Mouse (Mus musculus): ENCODE results near the gene Chchd6.

The Chchd6 gene

GRCm38 (mm10) chr6:89402406-89402805 is 193.0 kb downstream of the Chchd6 start:
- no peak for DNase-seq

GRCm38 (mm10) chr6:89399564-89399963 is 195.9 kb downstream of the Chchd6 start:
- DNase-seq = no peak

GRCm38 (mm10) chr6:89397919-89398318 is 197.5 kb downstream of the Chchd6 start:
- DNase-seq = no peak

DNA sequence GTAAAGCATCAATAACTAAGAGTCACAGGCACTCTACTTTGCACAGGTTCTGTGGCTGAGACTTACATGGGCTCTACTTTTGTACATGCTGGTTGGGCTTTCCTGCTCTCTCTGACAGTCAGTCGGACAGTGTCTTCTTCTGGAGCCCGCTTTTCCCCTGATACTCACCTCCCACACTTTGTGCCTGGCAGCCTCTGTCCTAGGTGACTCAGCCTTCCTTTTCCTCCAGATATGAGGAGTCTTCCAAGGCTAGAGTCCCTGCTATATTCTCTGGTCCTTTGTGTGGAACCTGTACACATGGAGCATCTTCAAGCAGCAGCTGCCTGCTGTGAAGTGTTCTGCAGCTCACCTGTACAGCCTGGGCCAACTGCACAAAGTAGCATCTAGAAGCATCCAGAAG is 201.6 kb downstream of the Chchd6 start:
- no peak for DNase-seq

DNA sequence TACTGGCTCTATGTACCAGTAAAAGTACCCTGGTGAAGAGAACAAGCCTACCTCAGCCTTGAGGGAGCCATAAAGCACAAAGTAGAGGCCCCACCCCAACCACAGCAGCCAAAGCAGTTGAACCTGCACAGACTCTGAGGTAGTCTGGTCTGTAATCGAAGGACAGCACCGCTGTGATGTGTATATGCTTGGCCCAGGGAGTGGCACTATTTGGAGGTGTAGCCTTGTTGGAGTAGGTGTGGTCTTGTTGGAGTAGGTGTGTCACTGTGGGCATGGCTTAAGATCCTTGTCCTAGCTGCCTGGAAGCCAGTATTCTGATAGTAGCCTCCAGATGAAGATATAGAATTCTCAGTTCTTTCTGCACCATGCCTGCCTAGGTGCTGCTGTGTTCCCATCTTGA is 203.2 kb downstream of the Chchd6 start:
- no peak for DNase-seq

GRCm38 (mm10) chr6:89389771-89390170 is 205.7 kb downstream of the Chchd6 start:
- DNase-seq = no peak

- no peak for DNase-seq
Observed at GRCm38 (mm10) chr6:89386956-89387355, 208.5 kb downstream of the Chchd6 start.

- DNase-seq = no peak
Observed at GRCm38 (mm10) chr6:89384699-89385098, 210.8 kb downstream of the Chchd6 start.

DNA sequence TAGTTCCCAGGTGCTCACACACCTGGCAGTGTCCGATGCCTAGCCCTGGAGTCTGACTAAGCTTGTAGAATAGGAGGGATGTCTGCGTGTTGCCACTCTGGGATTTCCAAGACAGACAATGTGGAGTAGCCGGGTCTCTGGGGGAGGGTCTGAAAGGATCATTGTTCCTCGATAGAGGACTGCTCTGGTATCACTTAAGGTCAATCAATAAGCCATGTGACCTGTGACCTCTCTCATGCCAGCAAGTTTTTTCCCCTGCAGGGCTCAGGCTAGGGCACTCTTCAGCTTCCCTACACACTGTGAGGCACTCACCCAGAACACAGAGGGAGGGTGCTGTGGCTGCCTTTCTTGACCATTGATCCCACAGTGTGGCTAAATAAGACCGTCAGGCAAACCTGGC is 213.6 kb downstream of the Chchd6 start:
- no peak for DNase-seq

GRCm38 (mm10) chr6:89381172-89381571 is 214.3 kb downstream of the Chchd6 start:
- DNase-seq = no peak

DNA sequence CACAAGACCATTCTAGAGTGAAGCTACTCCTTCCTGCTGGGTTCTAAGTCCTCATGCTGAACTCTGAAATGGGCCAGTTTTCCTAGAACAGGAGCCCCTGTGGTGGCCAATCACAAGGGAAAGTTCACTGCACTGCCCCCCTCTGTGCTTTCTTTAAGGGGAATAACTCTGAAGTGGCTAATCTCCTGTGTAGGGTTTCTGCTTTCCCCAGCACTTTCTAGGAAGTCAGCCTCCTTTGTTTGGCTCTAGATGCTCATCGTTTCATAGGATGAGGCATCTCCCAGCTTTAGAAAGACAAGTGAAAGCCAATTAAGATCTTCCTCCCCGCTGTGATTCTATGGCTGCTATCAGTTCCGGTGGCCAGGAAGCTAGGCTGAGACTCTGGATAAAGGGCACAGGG is 214.7 kb downstream of the Chchd6 start:
- no peak for DNase-seq

GRCm38 (mm10) chr6:89378264-89378663 is 217.2 kb downstream of the Chchd6 start:
- no peak for DNase-seq

DNA sequence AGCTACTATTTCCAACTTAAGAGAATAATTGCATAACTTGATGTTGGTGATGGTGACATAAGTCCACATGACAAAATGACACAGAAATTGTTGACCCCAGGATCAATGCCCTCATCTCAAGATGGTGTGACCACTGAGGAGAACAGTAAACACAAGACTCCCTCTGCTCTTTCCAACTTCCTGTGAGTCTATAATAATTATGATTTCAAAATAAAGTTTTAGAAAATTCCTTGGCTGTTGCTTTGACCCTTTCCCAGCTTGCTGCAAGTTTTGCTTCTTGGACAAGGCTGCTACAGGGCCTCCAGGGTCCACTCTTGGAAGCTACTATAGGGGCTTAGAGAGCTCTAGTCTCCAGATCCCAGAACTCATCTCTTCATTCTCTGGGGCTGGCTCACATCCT is 226.6 kb downstream of the Chchd6 start:
- no peak for DNase-seq

DNA sequence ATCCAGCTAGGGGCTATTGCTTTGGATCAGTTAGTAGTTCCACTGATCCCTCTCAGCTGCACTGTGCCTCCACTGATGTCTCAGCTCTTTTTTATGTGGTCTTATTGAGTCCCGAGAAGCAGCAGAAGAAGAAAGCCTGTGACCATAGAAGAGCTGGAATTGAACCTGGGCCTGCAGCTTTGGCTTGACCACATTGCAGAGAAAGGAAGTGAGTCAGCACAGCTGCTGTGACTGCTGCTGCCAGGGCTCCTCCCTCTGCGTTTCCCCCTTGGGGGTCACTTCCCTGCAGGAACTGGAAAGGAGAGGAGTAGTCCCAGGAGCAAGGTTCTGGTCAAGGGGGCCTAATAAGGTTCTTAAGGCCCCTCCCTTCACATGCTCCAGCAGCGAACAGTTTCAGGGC is 231.1 kb downstream of the Chchd6 start:
- DNase-seq = no peak

GRCm38 (mm10) chr6:89363107-89363451 is 232.4 kb downstream of the Chchd6 start:
- no peak for DNase-seq

DNA sequence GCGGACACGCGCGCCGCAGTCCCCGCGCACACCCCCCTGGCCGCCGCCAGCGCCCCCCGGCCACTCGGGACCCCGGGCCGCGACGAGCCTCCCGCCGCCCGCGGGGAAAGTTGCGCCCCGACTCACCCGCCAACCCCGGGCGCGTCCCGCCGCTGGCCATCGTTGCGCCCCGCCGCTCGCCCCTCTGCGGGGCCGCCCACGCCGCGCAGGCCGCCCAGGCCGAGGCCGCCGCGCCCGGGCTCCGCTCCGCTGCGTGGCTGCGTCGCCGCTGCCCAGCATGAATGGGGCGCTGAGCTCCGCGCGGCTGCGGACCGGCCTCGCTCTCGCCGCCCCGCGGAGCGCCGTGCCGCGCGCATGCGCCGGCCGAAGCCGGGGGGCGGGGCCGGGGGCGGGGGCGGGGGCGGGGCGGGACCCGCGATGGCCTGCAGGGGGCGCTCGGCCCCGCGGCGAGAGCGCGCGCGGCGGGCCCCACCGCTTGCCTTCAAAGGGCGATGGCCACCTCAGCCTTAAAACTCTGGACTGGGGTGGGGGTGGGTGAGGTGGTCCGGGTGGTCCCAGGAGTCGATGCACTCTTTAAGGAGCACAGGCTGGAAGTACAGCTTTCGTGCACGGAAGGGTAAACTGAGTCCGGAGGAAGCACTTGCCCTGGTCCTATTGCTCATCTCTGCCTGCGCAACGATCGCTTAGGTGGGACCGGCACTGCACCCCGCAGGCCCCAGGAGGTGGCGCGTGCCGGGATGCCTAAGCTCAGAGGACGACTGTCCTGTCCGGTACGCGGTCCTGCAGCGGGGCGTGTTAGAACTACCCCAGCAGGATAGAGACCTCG is 233.0 kb downstream of the Chchd6 start, which contains the start of gene Plxna1:
TSS of gene Plxna1 (minus strand) at position 340 of the 826 bp plus-strand sequence.
- peak; percentile 57 for DNase-seq

GRCm38 (mm10) chr6:89361418-89362280 is 233.8 kb downstream of the Chchd6 start:
- peak; percentile 33 for DNase-seq

GRCm38 (mm10) chr6:89360709-89361417 is 234.6 kb downstream of the Chchd6 start:
- DNase-seq = no peak

DNA sequence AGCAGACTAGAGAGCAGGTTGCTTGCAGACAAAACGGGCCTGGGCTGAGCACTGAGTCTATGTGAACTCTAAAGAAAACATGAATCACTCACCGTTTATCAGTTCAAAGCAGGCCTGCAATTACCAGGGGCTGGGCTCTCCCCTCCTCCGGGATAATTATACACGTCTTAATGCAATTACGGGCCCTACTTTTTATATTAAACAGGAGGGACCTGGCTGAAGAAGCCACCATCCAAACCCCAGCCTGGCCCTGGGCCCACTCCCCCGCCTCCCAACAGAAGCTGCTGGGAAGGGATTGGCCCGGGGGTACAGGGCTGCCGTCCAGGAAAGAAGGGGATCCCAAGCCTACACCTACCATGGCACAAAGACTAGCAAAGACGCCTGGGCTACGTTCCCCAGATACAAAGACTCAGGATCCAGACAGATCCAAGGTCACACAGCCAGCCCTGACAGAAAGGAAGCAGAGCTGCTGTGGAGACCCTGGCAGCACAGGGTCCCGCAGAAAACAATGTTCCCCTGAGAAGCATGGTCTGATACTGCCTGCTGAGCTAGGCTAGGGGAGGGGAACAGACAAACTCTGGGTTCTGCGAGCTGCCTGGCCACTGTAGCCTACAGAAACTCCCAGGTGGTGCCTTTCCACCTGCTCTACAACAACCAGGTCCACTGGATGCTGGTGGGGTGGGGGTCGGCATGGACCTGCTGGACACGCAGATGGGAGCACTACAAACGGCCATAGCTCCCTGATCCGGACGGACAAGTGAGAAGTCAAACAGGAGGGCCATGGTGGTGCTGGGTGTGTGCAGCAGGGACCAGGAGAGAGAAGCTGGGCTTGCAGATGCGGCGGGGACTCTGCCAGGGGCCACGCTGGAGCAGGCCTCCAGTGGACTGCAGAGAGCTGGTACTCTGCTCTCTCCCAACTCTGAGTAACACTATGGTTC is 235.4 kb downstream of the Chchd6 start:
- no peak for DNase-seq

DNA sequence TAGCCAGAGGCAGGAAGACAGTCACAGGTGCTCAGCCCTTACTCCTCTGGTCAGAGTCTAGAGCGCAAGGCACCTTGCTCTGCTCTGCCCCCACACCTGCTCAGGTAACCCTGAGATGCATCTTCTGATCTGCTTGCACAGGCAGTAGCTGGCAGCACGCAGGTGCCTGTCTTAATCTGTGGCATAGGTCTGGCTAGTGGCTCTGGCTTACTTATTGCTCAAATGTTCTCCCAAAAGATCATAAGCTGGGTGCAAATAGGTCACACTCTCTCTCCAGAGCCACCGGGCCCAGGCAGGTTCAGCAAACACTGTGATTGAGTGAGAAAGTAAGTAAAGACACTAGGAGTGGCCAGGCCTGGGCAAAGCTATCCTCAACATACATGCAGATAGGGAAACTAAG is 236.3 kb downstream of the Chchd6 start:
- no peak for DNase-seq

- no peak for DNase-seq
Observed at GRCm38 (mm10) chr6:89355661-89356060, 239.8 kb downstream of the Chchd6 start.

GRCm38 (mm10) chr6:89354726-89355125 is 240.7 kb downstream of the Chchd6 start:
- DNase-seq = no peak
